Mouse (Mus musculus) mouse embryonic stem cell (cell line): ENCODE data around the gene Olfr477.
"Not testable (repeated sequence)": the region's sequence is repeated elsewhere in the genome, so short reads cannot be mapped to it uniquely, and the experiment has no call there.

Experiments used
- in situ Hi-C, 2 experiments: fragments of 300-500 bp; cut with MboI; formaldehyde crosslinking; loops; 1 replicate in 1 of 2; 3 replicates in 1 of 2; pipeline ENCODE4 v1.14.3; 2019 to 2020; ENCODE audit warnings: low sequenced_read_pairs in 2 of 2, low pct_unique_long_range_greater_than_20kb in 1 of 2, mixed read lengths in 1 of 2; ENCODE audit not compliant: unreplicated experiment in 1 of 2

Olfr477 gene

DNA sequence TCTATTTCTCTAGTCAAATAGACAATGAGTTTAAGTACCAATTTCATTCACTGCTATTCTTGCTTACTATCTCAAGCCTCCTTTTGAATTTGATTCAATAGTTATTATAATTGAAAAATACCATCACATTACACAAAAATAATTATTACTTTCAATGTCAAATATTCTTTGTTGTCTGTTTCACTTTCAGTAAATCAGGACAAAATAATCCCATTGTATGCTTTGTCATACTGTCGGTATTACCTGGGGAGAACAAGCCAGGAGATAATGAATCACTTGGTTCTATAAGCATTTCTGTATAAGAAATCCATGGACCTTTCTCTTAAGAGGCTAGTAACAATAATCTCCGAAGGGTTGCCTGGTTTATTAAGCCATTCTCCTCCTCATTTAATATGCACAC lies at the start of gene Olfr477:
Gene Olfr477 (plus strand): TSS at position 301 of the 400 bp plus-strand sequence.
- in situ Hi-C loops, result no loop called here

DNA sequence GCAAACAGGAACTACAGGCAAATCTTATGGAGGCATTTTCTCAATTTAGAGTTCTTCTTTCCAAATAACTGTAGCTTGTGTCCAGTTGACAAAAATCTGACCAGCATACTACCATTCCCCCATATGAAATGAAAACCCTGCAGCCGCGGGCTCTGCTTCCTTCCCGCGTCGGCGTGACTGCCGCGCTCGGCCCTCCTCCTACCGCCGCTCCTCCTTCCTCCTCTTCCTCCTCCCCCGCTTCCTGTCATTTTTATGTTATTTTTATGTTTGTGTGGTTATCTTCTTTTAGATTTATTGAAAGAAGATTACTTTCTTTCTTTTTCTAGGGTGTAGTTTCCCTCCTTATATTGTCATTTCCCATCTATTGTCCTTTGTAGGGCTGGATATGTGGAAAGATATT lies 34.0 kb upstream of the Olfr477 start:
- in situ Hi-C loops, result not testable (repeated sequence)

GRCm38 (mm10) chr7:107954343-107954742 lies 32.1 kb upstream of the Olfr477 start, which contains the start of gene Olfr474:
TSS of gene Olfr474 (plus strand) at chr7:107954643.
- in situ Hi-C loops, result no loop called here

DNA sequence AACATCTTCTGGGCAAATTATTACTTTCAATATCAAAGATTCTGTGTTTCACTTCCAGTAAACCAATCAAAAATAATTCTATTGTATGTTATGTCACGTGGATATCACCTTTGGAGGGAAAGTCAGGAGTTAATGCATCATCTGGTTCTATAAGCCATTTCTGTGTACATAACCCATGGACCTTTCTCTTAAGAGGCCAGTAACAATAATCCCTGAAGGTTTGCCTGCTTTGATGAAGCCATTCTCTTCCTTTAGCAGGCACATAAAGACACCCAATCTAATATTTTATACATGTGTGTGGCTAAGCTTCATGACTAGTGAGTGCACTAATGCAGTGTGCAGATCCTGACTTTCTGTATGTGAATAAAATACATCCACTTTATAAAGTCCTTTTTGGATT lies 22.0 kb upstream of the Olfr477 start, which contains the start of gene Olfr476:
Gene Olfr476 (plus strand): TSS at position 301 of the 400 bp plus-strand sequence.
- in situ Hi-C loops, result no loop called here

DNA sequence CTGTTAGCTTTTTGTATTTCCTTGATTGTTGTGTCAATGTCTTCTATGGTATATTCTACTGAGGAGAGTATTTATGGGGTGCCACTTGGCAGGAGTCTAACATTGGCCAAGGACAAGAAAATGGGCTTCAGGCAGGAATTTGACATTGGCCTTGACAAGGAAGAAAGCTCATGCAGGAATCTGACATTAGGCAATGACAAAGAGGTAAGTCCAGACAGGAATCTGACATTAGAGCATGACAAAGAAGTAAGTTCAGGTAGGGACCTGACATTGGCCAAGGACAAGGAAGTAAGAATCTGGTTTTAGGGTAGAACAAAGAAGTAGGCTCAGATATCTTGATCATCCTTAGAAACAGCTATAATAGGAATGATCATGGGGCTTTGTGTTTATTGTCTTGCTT lies 27.8 kb downstream of the Olfr477 start:
- in situ Hi-C loops, result not testable (repeated sequence)

GRCm38 (mm10) chr7:108033889-108034288 lies 47.4 kb downstream of the Olfr477 start, which contains the start of gene Olfr478:
TSS of gene Olfr478 (minus strand) at chr7:108033989.
- in situ Hi-C loops, result no loop called here
